Mouse (Mus musculus): ENCODE measurements around the gene Ckb. TPM values are rescaled to one million over a fixed set of nuclear protein-coding genes. Genes with fewer than 3 reads are reported as not detected.

Ckb gene
- total RNA-seq (2023; ENCODE audit: inconsistent age), result 1.2 to 2.4 TPM (median 1.6 TPM) in 4 replicates

DNA sequence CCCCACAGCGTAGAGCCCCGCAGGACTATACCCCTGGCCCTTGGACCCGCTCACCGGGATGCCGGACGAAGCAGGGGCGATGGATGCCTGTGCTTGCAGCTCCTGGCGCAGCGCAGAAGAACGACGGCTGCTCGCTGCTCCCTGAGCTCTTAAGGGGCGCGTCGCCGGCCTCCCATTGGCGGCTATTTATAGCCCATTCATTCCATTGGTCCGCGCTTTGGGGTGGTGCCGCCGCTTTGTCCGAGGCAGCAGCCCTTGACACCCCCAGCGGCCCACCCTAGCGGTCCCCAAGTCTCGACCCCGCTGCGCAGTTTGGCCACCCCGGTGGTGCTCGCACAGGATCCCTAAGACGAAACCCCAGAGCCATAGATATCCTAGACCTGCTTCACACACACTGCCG is at the start of gene Ckb:
TSS of gene Ckb (minus strand) at position 163 of the 400 bp plus-strand sequence.

DNA sequence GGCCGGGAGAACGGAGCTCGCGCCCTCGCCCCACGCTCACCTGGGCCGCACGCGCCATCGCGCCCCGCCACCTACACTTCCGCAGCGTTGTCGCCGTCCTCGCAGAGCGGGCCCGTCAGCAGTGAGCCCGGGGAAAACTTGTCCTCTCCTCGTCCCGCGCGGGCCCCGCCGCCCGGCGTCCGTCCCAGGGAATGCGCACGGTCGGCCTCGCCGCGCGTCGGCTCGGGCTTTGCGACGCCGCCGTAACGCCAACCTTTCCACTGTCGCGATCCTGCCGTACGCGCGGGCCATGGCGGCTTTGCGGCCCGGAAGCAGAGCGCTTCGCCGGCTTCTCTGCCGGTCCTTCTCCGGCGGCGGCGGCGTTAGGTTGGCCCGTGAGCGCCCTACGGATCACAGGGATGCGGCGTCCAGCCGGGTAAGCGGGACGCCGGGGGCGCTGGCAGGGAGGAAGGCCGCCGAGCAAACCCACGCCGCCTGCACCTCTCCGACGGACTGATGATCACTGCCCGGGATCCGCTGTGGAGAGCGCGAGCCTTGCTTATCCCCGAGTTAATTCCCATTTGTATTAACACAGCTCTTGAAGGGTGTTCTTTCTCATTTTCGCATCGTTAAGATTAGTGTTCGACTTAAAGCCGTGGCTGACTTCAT is 41.0 kb upstream of the Ckb start, which contains the start of the genes Bag5 and Apopt1:
TSS of gene Bag5 (minus strand) at position 254 of the 648 bp plus-strand sequence.
TSS of gene Apopt1 (plus strand) at position 258 of the 648 bp plus-strand sequence.

DNA sequence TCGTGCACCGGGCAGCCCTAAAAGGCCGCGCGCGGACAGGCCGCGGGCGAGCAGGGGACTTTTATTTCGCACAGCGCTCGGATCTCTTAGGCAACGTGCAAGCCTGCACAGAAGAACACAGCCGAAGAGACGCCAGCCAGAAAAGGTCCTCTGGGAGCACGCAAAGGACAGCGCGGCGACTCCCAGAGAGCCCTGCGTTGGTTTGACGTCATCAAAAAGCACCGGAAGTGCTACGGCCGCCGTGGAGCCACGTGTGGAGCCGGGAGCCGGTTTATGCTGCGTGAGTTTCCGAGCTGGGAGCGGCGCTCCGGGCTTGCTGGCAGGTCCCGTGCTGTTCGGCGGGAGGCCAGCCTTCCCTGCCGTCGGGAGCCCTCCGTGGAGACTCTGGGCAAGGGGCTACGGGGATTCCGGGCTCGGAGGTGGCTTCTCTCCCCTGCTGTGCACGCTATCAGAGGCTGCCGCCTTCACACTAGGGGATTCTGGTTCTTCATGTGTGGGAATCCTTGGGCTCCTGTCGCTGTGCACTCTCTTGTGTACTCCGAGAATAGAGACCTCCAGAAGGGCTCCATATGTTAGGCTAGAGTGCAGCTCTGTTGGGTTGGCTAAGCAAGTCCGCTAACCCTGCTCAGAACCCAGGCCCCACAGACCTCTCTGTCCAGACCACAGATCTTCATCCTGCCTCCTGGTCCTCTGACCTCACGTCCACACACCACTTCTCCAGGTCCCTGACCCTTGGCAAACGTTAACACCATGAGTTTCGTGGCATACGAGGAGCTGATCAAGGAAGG is 5.9 kb upstream of the Ckb start, which contains the start of gene Trmt61a:
TSS of gene Trmt61a (plus strand) at position 224 of the 788 bp plus-strand sequence.

Other genes starting within 250 kb of the Ckb start
- 1.9 to 6.4 TPM (median 4.6 TPM) in 4 replicates for gene Tnfaip2, start 229.9 kb downstream of the Ckb start, total RNA-seq (2023; ENCODE audit: inconsistent age)
- not detected in 4 replicates for gene Gm266, start 186.5 kb downstream of the Ckb start, total RNA-seq (2023; ENCODE audit: inconsistent age)
- 1,143 to 1,183 TPM (median 1,153 TPM) in 4 replicates for gene Eif5, start 134.3 kb downstream of the Ckb start, total RNA-seq (2023; ENCODE audit: inconsistent age)
- 78.0 to 91.5 TPM (median 82.6 TPM) in 4 replicates for gene Mark3, start 97.8 kb downstream of the Ckb start, total RNA-seq (2023; ENCODE audit: inconsistent age)
- 14.8 to 18.2 TPM (median 15.2 TPM) in 4 replicates for gene Trmt61a, start 5.8 kb upstream of the Ckb start, total RNA-seq (2023; ENCODE audit: inconsistent age)
- gene Bag5, start 40.9 kb upstream of the Ckb start, total RNA-seq (2023; ENCODE audit: inconsistent age), result 21.4 to 29.7 TPM (median 22.3 TPM) in 4 replicates
- gene Apopt1, start 40.9 kb upstream of the Ckb start, total RNA-seq (2023; ENCODE audit: inconsistent age), result 22.4 to 28.0 TPM (median 25.9 TPM) in 4 replicates
- gene Klc1, start 86.5 kb upstream of the Ckb start, total RNA-seq (2023; ENCODE audit: inconsistent age), result 61.8 to 71.7 TPM (median 69.0 TPM) in 4 replicates
- gene Xrcc3, start 141.5 kb upstream of the Ckb start, total RNA-seq (2023; ENCODE audit: inconsistent age), result 1.2 to 3.9 TPM (median 2.6 TPM) in 4 replicates
- gene Zfyve21, start 141.8 kb upstream of the Ckb start, total RNA-seq (2023; ENCODE audit: inconsistent age), result 1.6 to 3.4 TPM (median 2.1 TPM) in 4 replicates
- gene Ppp1r13b, start 235.8 kb upstream of the Ckb start, total RNA-seq (2023; ENCODE audit: inconsistent age), result 41.6 to 52.2 TPM (median 44.6 TPM) in 4 replicates